Mouse (Mus musculus) midbrain, postnatal 0 days (tissue): Measurements from ENCODE around the gene RPS10-NUDT3. TPM values are rescaled to one million over a fixed set of nuclear protein-coding genes. Genes with fewer than 3 reads are reported as not detected.

ENCODE experiments used
- ATAC-seq: fragments of 200-750 bp; cut with Nextera tagmentation; 2 replicates; pipeline ENCODE4 v1.8.0; 2017; ENCODE audit warnings: moderate number of reproducible peaks, mild to moderate bottlenecking, moderate TSS enrichment, moderate library complexity; ENCODE audit not compliant: low FRiP score
- DNase-seq: peaks from one replicate; pipeline ENCODE4 v3.0.0-alpha.2; 2015; ENCODE audit warnings: low spot score
- H3K27ac ChIP-seq: fragments of 300-500 bp; sonication (generic); 2 replicates; pipeline ENCODE4 v1.5.1; 2014; ENCODE audit warnings: low read depth, mild to moderate bottlenecking, low read length, mixed read lengths
- H3K27me3 ChIP-seq: fragments of 300-500 bp; sonication (generic); 2 replicates; pipeline ENCODE4 v1.6.1; 2014; ENCODE audit warnings: low read length, control low read depth, mixed read lengths; ENCODE audit not compliant: insufficient read depth
- H3K36me3 ChIP-seq: fragments of 300-500 bp; sonication (generic); 2 replicates; pipeline ENCODE4 v1.6.1; 2014; ENCODE audit warnings: low read length, control low read depth, mixed read lengths; ENCODE audit not compliant: insufficient read depth
- H3K4me1 ChIP-seq: fragments of 300-500 bp; sonication (generic); 2 replicates; pipeline ENCODE4 v1.6.1; 2014; ENCODE audit warnings: mild to moderate bottlenecking, control low read depth, antibody characterized with exemption, low read length, mixed read lengths; ENCODE audit not compliant: insufficient read depth
- H3K4me2 ChIP-seq: fragments of 300-500 bp; sonication (generic); 2 replicates; pipeline ENCODE4 v1.6.1; 2014; ENCODE audit warnings: low read depth, mild to moderate bottlenecking, low read length, mixed read lengths; ENCODE audit not compliant: poor library complexity, severe bottlenecking
- H3K4me3 ChIP-seq: fragments of 300-500 bp; sonication (generic); 2 replicates; pipeline ENCODE4 v1.5.1; 2014; ENCODE audit warnings: low read depth, mild to moderate bottlenecking, low read length, moderate library complexity
- H3K9ac ChIP-seq: fragments of 300-500 bp; sonication (generic); replicated peaks from 2 replicates; pipeline ENCODE4 v1.6.1; 2014; ENCODE audit warnings: mild to moderate bottlenecking, low read length, moderate library complexity, mixed read lengths; ENCODE audit not compliant: poor library complexity, severe bottlenecking
- H3K9me3 ChIP-seq: fragments of 300-500 bp; sonication (generic); 2 replicates; pipeline ENCODE4 v1.6.1; 2016; ENCODE audit warnings: low read length, control low read depth
- CTCF ChIP-seq: IDR thresholded peaks from 2 replicates; pipeline ENCODE4 v1.5.1; 2016; ENCODE audit warnings: antibody characterized with exemption, mild to moderate bottlenecking
- WGBS: fragments of 180-500 bp; shearing (Covaris S2); extraction: QIAGEN DNeasy Blood & Tissue Kit; methylation state at CpG from one replicate; pipeline ENCODE4 v1.1.7; 2014; 5-methylcytosine and 5-hydroxymethylcytosine counted together
- polyA plus RNA-seq: library from polyadenylated mRNA; unstranded; fragments of >200 nt; fragmentation: Nextera tagmentation; extraction: Ambion mirVana; gene quantifications from 2 replicates; pipeline ENCODE4 v1.2.1, GENCODE M21; 2015
- total RNA-seq: library from RNA; depleted of rRNA; stranded (reverse); fragments of >200 nt; gene quantifications from 2 replicates; pipeline ENCODE4 v1.2.3, GENCODE M21; 2014

Gene RPS10-NUDT3
- total and polyA plus RNA-seq, 2 experiments from 2014 or later, result not detected

DNA sequence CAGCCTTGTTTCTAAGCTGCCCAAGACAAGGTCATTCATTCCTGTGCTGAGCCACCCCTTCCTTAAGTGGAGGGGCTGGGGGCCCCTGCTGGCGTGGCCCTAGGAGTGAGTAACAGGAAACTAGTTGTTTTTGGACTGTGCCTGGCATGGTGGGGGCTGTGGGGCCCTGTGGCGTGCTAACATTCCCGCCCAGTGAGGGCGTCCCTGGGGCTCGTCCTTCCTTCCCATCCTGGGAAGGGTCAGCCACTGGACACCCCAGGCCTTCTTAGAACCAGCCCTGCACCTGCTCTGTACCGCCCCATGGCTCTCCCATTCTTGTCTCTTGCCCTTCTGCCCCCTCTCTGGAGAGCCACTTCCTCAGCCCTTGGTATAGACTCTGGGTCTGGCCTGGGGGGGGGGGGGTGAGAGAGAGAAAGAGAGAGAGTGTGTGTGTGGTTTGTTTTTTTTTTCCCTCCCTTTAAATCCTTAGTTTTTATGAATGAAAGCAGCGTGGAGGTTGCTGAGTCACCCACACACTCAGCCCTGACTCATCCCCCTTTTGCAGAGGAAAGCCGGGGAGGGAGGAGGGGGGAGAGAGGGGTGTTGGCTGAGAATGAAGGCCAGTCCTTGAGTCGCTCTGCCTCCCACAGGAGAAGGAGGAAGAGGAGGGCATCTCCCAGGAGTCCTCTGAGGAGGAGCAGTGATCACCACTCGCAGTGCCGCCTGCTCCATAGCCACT lies 73.1 kb downstream of the RPS10-NUDT3 start:
- no peak for DNase-seq
- H3K27me3 ChIP-seq, result no peaks in the 10 kb centered on the region
- no peak overlapping the region for H3K4me3 ChIP-seq
- H3K27ac ChIP-seq, result no peak overlapping the region
- WGBS, result 58% methylated on average over 8 of the region's 11 CpGs
- H3K4me1 ChIP-seq, result peaks cover 18% of the 10 kb centered on the region
- H3K9ac ChIP-seq, result no peak overlapping the region
- no peak for TF ChIP-seq CTCF
- H3K9me3 ChIP-seq, result no peaks in the 10 kb centered on the region
- no peak for ATAC-seq
- peaks cover 7% of the 10 kb centered on the region for H3K36me3 ChIP-seq
- no peak overlapping the region for H3K4me2 ChIP-seq

DNA sequence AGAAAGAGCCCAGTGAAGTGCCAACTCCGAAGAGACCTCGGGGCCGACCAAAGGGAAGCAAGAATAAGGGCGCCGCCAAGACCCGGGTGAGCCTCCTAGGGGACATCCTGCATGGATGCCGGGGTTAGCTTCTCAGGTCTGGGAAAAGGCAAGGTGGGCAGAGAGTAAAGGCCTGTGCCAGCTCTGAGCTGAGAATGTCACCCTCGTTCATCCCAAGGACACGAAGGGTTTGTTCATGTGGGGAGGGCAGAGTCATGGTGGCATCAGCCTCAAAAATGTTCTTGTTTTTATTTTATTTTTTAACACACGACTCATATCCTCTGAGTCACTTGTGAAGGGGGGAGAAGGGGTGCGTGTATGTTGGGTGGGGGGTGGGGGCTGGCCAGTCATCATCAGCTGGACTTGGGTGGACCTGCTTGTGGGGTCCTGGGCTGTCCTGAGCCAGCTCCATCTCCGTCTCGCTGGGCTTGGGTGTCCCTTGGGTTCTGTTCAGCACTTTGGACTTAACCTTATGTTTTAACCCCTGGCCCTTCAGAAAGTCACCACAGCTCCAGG lies 74.0 kb downstream of the RPS10-NUDT3 start:
- Histone ChIP-seq H3K4me3 (no peak overlapping the region), H3K4me2 (no peak overlapping the region), H3K27me3 (no peaks in the 10 kb centered on the region), H3K27ac (no peak overlapping the region), H3K4me1 (peaks cover 18% of the 10 kb centered on the region), H3K9ac (no peak overlapping the region), H3K9me3 (no peaks in the 10 kb centered on the region), H3K36me3 (peaks cover 7% of the 10 kb centered on the region)
- no peak for TF ChIP-seq CTCF
- DNase-seq, result no peak
- ATAC-seq, result no peak
- WGBS, result 85% methylated on average over 13 of the region's 13 CpGs

DNA sequence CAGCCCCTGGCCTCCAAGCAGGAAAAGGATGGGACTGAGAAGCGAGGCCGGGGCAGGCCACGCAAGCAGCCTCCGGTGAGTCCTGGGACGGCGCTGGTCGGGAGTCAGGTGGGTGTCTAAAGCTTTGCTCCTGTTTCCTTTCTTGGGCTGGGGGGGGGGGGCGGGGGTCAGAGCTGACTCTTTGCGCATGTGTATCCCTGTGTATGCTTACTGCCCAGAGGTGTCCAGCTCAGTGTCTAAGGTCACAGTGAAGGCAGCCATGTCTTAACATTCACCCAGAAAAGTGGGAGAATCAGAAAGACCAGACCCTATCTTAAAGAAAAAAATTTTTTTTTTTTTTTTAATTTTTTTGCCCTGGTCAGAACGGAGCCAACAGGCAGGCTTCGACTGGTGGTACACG lies 75.4 kb downstream of the RPS10-NUDT3 start:
- no peak for TF ChIP-seq CTCF
- peaks cover 16% of the 10 kb centered on the region for H3K4me1 ChIP-seq
- WGBS, result 78% methylated on average over 12 of the region's 12 CpGs

DNA sequence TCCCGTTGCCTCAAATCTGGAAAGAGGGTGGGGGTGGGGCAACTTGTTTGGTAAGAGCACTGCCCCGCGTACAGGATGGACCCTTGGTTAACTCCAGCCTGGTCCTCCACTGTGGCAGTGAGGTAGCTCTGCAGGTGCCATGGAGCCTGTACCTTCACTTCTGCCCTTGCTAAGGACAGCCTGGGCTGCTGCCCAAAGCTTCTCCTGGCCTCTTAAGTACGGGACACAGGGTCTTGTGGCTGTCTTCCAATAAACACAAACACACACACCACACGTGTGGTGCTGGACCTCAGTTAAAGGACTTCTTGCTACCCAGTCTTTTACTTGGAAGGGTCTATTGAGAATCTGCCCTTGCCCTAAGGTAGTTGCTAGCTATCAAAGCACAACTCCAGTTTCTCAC lies 76.2 kb downstream of the RPS10-NUDT3 start:
- DNase-seq, result no peak
- Histone ChIP-seq H3K27me3 (peaks cover 5% of the 10 kb centered on the region; the same call in 1 of the 2 replicates), H3K27ac (no peak overlapping the region), H3K9me3 (no peaks in the 10 kb centered on the region), H3K4me3 (no peak overlapping the region), H3K9ac (no peak overlapping the region), H3K4me1 (peaks cover 14% of the 10 kb centered on the region; the same call in 1 of the 2 replicates), H3K4me2 (no peak overlapping the region), H3K36me3 (peaks cover 7% of the 10 kb centered on the region)
- WGBS, result 15% methylated on average over 5 of the region's 5 CpGs
- ATAC-seq, result no peak
- no peak for TF ChIP-seq CTCF

More for the DNA sequence above, 75.4 kb downstream of the RPS10-NUDT3 start:
- Histone ChIP-seq H3K9ac (no peak overlapping the region), H3K4me3 (no peak overlapping the region), H3K27me3 (0 out of 2 replicates have a peak, but pooled peaks cover 5% of the 10 kb centered on the region), H3K4me2 (no peak overlapping the region), H3K27ac (no peak overlapping the region), H3K36me3 (peaks cover 7% of the 10 kb centered on the region), H3K9me3 (no peaks in the 10 kb centered on the region)
- no peak for DNase-seq
- ATAC-seq, result no peak

DNA sequence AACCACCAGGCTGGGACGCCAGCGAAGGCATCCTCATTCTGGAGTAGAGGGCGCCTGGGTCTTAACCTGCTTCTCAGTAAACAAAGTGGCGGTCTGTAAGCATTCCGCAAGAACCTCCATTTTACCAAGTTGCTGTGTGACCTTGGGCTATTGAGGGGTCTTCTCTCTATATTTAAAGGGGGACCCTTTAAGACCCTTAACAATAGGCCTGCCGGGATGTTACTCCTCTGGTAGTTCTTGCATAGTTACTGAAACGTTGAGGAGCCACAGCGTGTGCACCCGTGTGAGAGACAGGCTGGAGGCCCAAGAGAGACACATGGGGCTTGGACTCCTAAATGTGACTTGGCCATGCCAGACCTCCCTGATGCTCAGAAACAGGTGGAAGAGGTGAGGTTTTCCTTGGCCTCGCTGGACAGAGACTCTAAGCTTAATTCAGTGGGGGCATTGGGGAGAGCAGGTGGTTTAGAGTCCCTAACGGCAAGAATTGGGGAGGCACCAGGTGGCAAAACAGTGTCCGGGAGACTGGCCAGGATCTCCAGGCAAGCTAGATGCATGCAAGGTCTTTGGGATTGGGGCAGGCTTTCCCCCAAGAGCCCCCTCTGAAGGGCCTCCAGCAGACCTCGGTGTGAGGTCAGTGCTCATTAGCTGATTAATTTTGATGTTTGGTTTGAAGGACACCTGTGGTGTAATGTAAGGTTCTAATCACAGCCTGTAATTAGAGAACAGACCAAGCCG lies 76.9 kb downstream of the RPS10-NUDT3 start:
- Histone ChIP-seq H3K4me2 (peak overlapping the region; percentile 91), H3K9me3 (no peaks in the 10 kb centered on the region), H3K4me1 (peaks cover 14% of the 10 kb centered on the region; the same call in 1 of the 2 replicates), H3K4me3 (peak overlapping the region; percentile 82), H3K9ac (peak overlapping the region; percentile 97), H3K36me3 (peaks cover 7% of the 10 kb centered on the region), H3K27me3 (peaks cover 5% of the 10 kb centered on the region; the same call in 1 of the 2 replicates), H3K27ac (no peak overlapping the region)
- DNase-seq, result peak; percentile 47
- ATAC-seq, result no peak
- no peak for TF ChIP-seq CTCF
- WGBS, result 11% methylated on average over 14 of the region's 14 CpGs
